Mouse (Mus musculus) retina, adult 2 months (tissue): ENCODE measurements around the gene Olfr160.

ENCODE experiments used
- DNase-seq: peaks from one replicate; pipeline ENCODE4 v3.0.0-alpha.2; 2012; ENCODE audit warnings: low read depth, low spot score

The Olfr160 gene

GRCm38 (mm10) chr9:37716150-37716549 is at the start of gene Olfr160:
Gene Olfr160, minus strand, starts transcription at chr9:37716250.
- no peak for DNase-seq

- no peak for DNase-seq
Measured at GRCm38 (mm10) chr9:37762541-37762940, 46.5 kb upstream of the Olfr160 start.

- no peak for DNase-seq
Measured at GRCm38 (mm10) chr9:37761728-37762127, 45.7 kb upstream of the Olfr160 start.

GRCm38 (mm10) chr9:37752006-37752405 is 36.0 kb upstream of the Olfr160 start:
- no peak for DNase-seq

- DNase-seq: no peak
Measured at GRCm38 (mm10) chr9:37751467-37751866, 35.4 kb upstream of the Olfr160 start.

GRCm38 (mm10) chr9:37750319-37751075 is 34.4 kb upstream of the Olfr160 start:
- no peak for DNase-seq

- no peak for DNase-seq
Measured at GRCm38 (mm10) chr9:37744806-37745205, 28.8 kb upstream of the Olfr160 start, which contains the start of gene Olfr874. Gene Olfr874, plus strand, starts transcription at chr9:37745106.

GRCm38 (mm10) chr9:37734310-37734709 is 18.3 kb upstream of the Olfr160 start:
- no peak for DNase-seq

- no peak for DNase-seq
Measured at GRCm38 (mm10) chr9:37689970-37690686, 25.9 kb downstream of the Olfr160 start.

- DNase-seq: no peak
Measured at GRCm38 (mm10) chr9:37687941-37688303, 28.1 kb downstream of the Olfr160 start.

- DNase-seq: no peak
Measured at GRCm38 (mm10) chr9:37687288-37687940, 28.6 kb downstream of the Olfr160 start.

GRCm38 (mm10) chr9:37681123-37681522 is 34.9 kb downstream of the Olfr160 start:
- no peak for DNase-seq

- no peak for DNase-seq
Measured at GRCm38 (mm10) chr9:37675287-37675686, 40.8 kb downstream of the Olfr160 start.

- DNase-seq: no peak
Measured at GRCm38 (mm10) chr9:37670261-37670660, 45.8 kb downstream of the Olfr160 start.

GRCm38 (mm10) chr9:37669678-37670077 is 46.4 kb downstream of the Olfr160 start:
- no peak for DNase-seq

- DNase-seq: no peak
Measured at GRCm38 (mm10) chr9:37669115-37669514, 46.9 kb downstream of the Olfr160 start, which contains the start of gene Panx3. Gene Panx3, minus strand, starts transcription at chr9:37669235.

- DNase-seq: no peak
Measured at GRCm38 (mm10) chr9:37666045-37666444, 50.0 kb downstream of the Olfr160 start.

GRCm38 (mm10) chr9:37664604-37665003 is 51.4 kb downstream of the Olfr160 start:
- DNase-seq: no peak

- DNase-seq: no peak
Measured at GRCm38 (mm10) chr9:37663210-37663609, 52.8 kb downstream of the Olfr160 start.

- DNase-seq: no peak
Measured at GRCm38 (mm10) chr9:37659413-37659812, 56.6 kb downstream of the Olfr160 start.
